Mouse (Mus musculus) embryonic fibroblast, embryonic 13.5 days (primary cell): ENCODE data around the gene Gcn1l1. TPM values are rescaled to one million over a fixed set of nuclear protein-coding genes. Genes with fewer than 3 reads are reported as not detected.

Experiments used
- H3K27ac ChIP-seq: 2 replicates; pipeline ENCODE4 v1.5.1; 2012; ENCODE audit warnings: low read length, control low read depth, inconsistent platforms; ENCODE audit not compliant: insufficient read depth
- H3K4me1 ChIP-seq: 2 replicates; pipeline ENCODE4 v1.6.1; 2011; ENCODE audit warnings: low read length; ENCODE audit not compliant: control insufficient read depth, insufficient read depth
- H3K4me3 ChIP-seq: 2 replicates; pipeline ENCODE4 v1.5.1; 2011; ENCODE audit warnings: mild to moderate bottlenecking, control low read depth, low read length; ENCODE audit not compliant: insufficient read depth
- CTCF ChIP-seq: IDR thresholded peaks from 2 replicates; pipeline ENCODE4 v1.5.1; 2011; ENCODE audit warnings: mild to moderate bottlenecking, control low read depth, low read length, moderate library complexity, borderline replicate concordance; ENCODE audit not compliant: insufficient read depth
- POLR2A ChIP-seq: IDR thresholded peaks from 2 replicates; pipeline ENCODE4 v1.6.1; 2011; ENCODE audit warnings: low read depth, mild to moderate bottlenecking, control low read depth, low read length, moderate library complexity
- polyA plus RNA-seq: library from polyadenylated mRNA; stranded (reverse); fragments of >200 nt; gene quantifications from 2 replicates; pipeline ENCODE4 v1.2.4, GENCODE M21; 2011; ENCODE audit warnings: low read depth; ENCODE audit not compliant: missing spikeins, insufficient read length

The Gcn1l1 gene
- polyA plus RNA-seq, 1 experiment: 39.5 TPM

- no peak overlapping the region for H3K27ac ChIP-seq
- TF ChIP-seq CTCF: no peak
- no peak for TF ChIP-seq POLR2A
Observed at GRCm38 (mm10) chr5:115591506-115591905, 26.5 kb downstream of the Gcn1l1 start.

GRCm38 (mm10) chr5:115603561-115603960 lies 38.5 kb downstream of the Gcn1l1 start:
- Histone ChIP-seq H3K4me1 (no peaks in the 10 kb centered on the region), H3K4me3 (no peak overlapping the region), H3K27ac (no peak overlapping the region)
- TF ChIP-seq CTCF (no peak), POLR2A (no peak)

More at GRCm38 (mm10) chr5:115591506-115591905, 26.5 kb downstream of the Gcn1l1 start:
- H3K4me1 ChIP-seq: no peaks in the 10 kb centered on the region
- no peak overlapping the region for H3K4me3 ChIP-seq

GRCm38 (mm10) chr5:115611566-115611965 lies 46.5 kb downstream of the Gcn1l1 start:
- Histone ChIP-seq H3K4me1 (no peaks in the 10 kb centered on the region), H3K27ac (no peak overlapping the region), H3K4me3 (no peak overlapping the region)
- TF ChIP-seq POLR2A (no peak), CTCF (no peak)

- H3K4me3 ChIP-seq: no peak overlapping the region
- H3K4me1 ChIP-seq: no peaks in the 10 kb centered on the region
- H3K27ac ChIP-seq: no peak overlapping the region
- TF ChIP-seq CTCF (no peak), POLR2A (no peak)
Observed at GRCm38 (mm10) chr5:115613332-115613731, 48.3 kb downstream of the Gcn1l1 start.

DNA sequence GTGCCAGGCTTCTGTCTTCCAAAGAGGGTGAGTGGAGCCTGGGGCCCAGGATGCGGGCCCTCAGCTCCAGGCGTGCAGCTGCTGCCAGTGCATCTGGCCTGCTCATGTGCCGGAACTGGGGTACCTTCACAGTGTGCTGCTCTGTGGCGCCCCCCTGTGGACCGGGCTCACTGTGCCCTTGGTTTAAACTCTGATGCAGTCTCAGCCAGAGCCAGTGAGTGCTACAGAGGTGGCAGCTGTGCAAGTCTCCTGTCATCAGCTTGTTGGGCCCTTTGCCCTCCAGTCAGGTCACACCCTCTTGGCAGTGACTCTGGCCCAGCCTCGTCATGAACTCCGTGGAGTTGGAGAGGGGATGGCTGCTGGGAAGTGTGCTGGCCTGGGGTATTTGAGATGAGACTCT lies 49.9 kb downstream of the Gcn1l1 start:
- H3K4me1 ChIP-seq: no peaks in the 10 kb centered on the region
- TF ChIP-seq POLR2A (no peak), CTCF (peak; percentile 60)
- H3K27ac ChIP-seq: no peak overlapping the region
- no peak overlapping the region for H3K4me3 ChIP-seq

- TF ChIP-seq CTCF (no peak), POLR2A (no peak)
- Histone ChIP-seq H3K27ac (no peak overlapping the region), H3K4me1 (no peaks in the 10 kb centered on the region), H3K4me3 (no peak overlapping the region)
Observed at GRCm38 (mm10) chr5:115619690-115620089, 54.6 kb downstream of the Gcn1l1 start.

DNA sequence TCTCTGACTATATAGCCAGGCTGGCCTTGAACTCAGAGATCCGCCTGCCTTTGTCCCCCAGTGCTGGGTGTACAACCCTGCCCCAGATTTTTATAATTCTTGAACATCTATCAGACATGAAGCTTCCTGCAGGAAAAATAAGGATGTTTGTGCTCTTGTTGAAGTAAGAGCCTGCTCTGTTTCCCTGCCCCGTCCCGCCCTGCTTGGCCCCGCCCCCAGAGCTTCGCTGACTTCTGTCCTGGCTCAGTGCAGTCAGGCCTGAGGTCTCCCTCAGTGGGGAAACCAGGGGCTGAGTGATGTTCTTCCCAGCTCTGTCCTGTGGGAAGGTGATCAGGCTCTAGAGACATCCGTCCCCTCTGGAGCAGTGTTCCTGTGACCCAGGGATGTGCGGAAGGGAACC lies 57.6 kb downstream of the Gcn1l1 start:
- no peak overlapping the region for H3K4me3 ChIP-seq
- TF ChIP-seq POLR2A (no peak), CTCF (no peak)
- H3K4me1 ChIP-seq: no peaks in the 10 kb centered on the region
- no peak overlapping the region for H3K27ac ChIP-seq

GRCm38 (mm10) chr5:115623694-115624440 lies 58.8 kb downstream of the Gcn1l1 start:
- TF ChIP-seq CTCF: no peak
- TF ChIP-seq POLR2A: no peak
- H3K4me3 ChIP-seq: no peak overlapping the region

DNA sequence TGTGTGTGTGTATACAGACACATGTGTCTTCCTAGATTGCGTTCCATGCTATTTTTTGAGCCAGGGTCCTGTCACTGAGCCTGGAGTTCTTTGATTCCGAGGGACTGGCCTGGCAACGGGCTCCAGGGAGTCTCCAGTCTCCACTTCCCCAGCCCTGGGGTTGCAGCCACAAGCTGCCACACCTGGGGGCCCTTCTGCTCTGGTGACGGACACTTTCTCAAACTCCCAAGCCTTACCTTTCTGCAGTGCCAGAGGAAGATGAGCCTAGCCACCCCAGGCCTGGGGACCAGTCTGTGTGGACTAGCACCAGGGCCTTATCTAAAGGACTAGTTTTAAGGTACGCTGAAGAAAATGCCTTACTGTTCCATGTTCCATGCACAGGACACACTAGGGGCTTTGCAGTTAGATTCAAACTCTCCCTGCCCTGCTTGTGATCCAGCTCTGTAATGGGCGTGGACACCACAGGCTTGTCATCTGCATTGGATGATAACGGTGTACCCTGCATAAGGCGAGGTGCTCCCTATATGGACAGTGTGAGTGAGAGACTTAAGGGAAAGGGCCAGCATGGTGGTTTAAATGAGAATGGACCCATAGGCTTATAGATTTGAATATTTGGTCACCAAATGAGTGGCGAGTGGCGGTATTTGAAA lies 61.3 kb downstream of the Gcn1l1 start:
- no peak for TF ChIP-seq CTCF
- no peak for TF ChIP-seq POLR2A
- Histone ChIP-seq H3K4me3 (no peak overlapping the region), H3K27ac (no peak overlapping the region), H3K4me1 (no peaks in the 10 kb centered on the region; the same call in 1 of the 2 replicates)

More at GRCm38 (mm10) chr5:115623694-115624440, 58.8 kb downstream of the Gcn1l1 start:
- H3K4me1 ChIP-seq: no peaks in the 10 kb centered on the region
- H3K27ac ChIP-seq: no peak overlapping the region

DNA sequence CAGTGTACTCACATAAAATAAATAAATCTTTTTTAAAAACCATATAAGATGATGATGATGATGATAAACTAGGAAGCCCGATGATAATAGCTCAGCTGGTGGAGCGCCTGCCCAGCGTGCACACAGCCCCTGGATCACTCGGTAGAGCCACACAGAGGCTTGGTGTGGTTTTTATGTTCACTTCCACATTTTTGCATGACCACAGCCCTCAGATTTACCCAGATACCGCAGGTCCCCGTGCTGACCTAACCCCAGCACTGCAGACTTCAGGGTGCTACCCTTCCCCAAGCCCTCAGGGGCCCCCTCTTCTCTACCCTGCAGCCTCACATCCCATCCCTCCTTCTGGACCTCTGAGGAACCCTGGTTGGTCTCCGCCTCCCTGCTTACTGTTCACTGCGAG lies 63.0 kb downstream of the Gcn1l1 start:
- H3K27ac ChIP-seq: no peak overlapping the region
- TF ChIP-seq CTCF: no peak
- H3K4me3 ChIP-seq: no peak overlapping the region
- H3K4me1 ChIP-seq: no peaks in the 10 kb centered on the region; the same call in none of the 2 replicates

- Histone ChIP-seq H3K4me3 (no peak overlapping the region), H3K4me1 (no peaks in the 10 kb centered on the region; the same call in none of the 2 replicates), H3K27ac (no peak overlapping the region)
- TF ChIP-seq POLR2A: no peak
Observed at GRCm38 (mm10) chr5:115629672-115630071, 64.6 kb downstream of the Gcn1l1 start.
